Mouse (Mus musculus): ENCODE measurements around the gene Zfp446.

Zfp446 gene

GRCm38 (mm10) chr7:13024805-13025204 is 47.2 kb downstream of the Zfp446 start:
- DNase-seq (ENCODE audit: low read depth): no peak

- no peak for DNase-seq (ENCODE audit: low read depth)
Measured at GRCm38 (mm10) chr7:13025511-13026112, 48.0 kb downstream of the Zfp446 start.

- DNase-seq (ENCODE audit: low read depth): no peak
Measured at GRCm38 (mm10) chr7:13028986-13029385, 51.3 kb downstream of the Zfp446 start.

- DNase-seq (ENCODE audit: low read depth): no peak
Measured at GRCm38 (mm10) chr7:13031069-13031468, 53.4 kb downstream of the Zfp446 start.

- DNase-seq (ENCODE audit: low read depth): no peak
Measured at GRCm38 (mm10) chr7:13031983-13032382, 54.3 kb downstream of the Zfp446 start.

GRCm38 (mm10) chr7:13032541-13032940 is 54.9 kb downstream of the Zfp446 start:
- no peak for DNase-seq (ENCODE audit: low read depth)

- no peak for DNase-seq (ENCODE audit: low read depth)
Measured at GRCm38 (mm10) chr7:13033451-13034147, 56.0 kb downstream of the Zfp446 start.

GRCm38 (mm10) chr7:13034148-13034977 is 56.7 kb downstream of the Zfp446 start, which contains the start of gene Chmp2a:
TSS of gene Chmp2a (minus strand) at chr7:13034807.
- DNase-seq (ENCODE audit: low read depth): peak; percentile 94

Data from c-Kit-positive CD71-positive TER-119-negative erythroid progenitor cells, embryonic 14.5 days (primary cell).